Mouse (Mus musculus) urinary bladder, adult 2 months (tissue): ENCODE data around the gene Skint6. TPM values are rescaled to one million over a fixed set of nuclear protein-coding genes. Genes with fewer than 3 reads are reported as not detected.
"Not testable (repeated sequence)": the region's sequence is repeated elsewhere in the genome, so short reads cannot be mapped to it uniquely, and the experiment has no call there.

ENCODE experiments used
- DNase-seq: peaks from one replicate; pipeline ENCODE4 v3.0.0; 2022; ENCODE audit warnings: low spot score
- polyA plus RNA-seq: library from polyadenylated mRNA; depleted of rRNA; stranded (reverse); fragments of >200 nt; gene quantifications from 2 replicates; pipeline ENCODE4 v1.2.3, GENCODE M21; 2012; rRNA removed

Skint6 gene
- not detected in 2 replicates for polyA plus RNA-seq

- no peak for DNase-seq
Observed at GRCm38 (mm10) chr4:113286873-113287272, at the start of gene Skint6. Gene Skint6 (minus strand): TSS chr4:113286973.

- no peak for DNase-seq
Observed at GRCm38 (mm10) chr4:113320911-113321310, 34.1 kb upstream of the Skint6 start.

- no peak for DNase-seq
Observed at GRCm38 (mm10) chr4:113301773-113302473, 15.2 kb upstream of the Skint6 start.

DNA sequence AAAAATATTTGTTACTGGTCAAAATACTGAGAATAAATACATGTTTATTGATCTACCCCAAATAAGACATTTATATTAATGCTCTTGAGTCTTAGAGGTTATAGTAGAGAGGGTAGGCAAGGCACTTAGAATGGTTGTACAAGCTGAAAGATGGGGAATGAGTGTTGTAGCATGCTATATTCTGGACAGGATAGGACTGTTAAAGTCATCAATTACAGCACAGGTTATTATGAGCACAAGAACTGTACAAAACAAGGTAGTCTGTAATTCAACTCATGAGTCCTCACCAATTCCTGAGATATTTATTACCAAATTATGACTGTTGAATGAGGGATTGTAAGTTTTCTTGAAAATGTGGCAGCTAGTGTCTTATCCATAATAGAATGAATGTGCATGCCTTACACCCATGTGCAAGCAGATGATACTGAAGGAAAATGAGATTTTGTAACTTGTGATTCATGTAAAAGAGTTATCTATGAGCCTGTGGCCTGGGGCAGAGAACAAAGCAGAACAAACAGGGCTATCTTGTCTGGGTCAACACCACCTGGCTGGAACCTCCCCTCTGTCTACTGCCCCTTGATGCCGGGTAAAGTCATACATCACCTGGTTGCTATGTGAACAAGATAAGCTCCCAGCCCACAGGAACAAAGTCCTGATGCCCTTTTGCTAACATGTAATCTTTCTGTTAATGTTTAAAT is 23.3 kb downstream of the Skint6 start:
- no peak for DNase-seq

DNA sequence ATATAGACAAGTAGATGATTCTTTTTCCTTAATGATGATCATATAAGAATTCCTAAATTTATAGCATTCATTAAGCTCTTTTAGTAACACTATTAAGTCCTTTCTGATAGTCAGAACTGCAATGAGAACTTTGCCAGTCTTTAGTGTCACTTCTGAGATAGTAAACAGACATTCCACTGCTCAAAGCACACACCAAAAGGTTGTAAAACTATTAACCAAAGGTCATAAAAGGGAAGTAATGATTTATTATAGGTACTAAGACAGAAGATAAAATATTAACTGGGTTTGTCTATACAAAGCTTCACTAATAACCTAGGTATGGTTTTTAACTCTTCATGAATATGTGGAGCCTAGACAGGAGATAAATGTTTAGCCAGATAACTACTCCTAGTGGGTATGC is 41.0 kb downstream of the Skint6 start:
- DNase-seq = no peak

GRCm38 (mm10) chr4:113067621-113068020 is 219.2 kb downstream of the Skint6 start:
- DNase-seq = no peak

DNA sequence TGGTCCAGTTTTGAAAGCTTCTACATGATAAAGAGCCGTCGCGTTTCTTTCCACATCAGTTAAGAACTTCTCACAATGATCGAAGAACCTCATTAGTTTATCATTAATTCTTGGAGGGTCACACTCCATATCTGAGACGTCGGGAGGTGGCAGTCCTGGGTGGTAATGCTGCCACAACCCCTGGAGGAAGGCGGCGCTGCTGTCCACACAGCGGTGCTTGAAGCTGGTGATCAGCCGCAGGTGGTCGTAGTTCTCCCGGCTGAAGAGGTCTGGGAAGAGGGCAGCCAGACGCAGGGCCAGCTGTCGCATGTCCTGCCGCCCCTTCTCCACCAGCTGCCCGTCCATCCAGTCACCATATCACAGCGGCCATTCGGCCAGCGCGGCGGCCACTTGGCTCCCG is 307.6 kb downstream of the Skint6 start:
- DNase-seq = not testable (repeated sequence)

GRCm38 (mm10) chr4:112790646-112791045 is 496.1 kb downstream of the Skint6 start:
- DNase-seq = no peak

- no peak for DNase-seq
Observed at GRCm38 (mm10) chr4:112774766-112775165, 512.0 kb downstream of the Skint6 start, which contains the start of gene Skint10. Gene Skint10 (minus strand): TSS chr4:112774866.
